Mouse (Mus musculus): ENCODE measurements around the gene Ncoa7.

Ncoa7 gene

GRCm38 (mm10) chr10:30802681-30803586, at the start of gene Ncoa7:
Gene Ncoa7, minus strand, starts transcription at chr10:30803326.
- peak; percentile 63 for DNase-seq (ENCODE audit: low read depth, low spot score)

GRCm38 (mm10) chr10:30845101-30845825, 42.1 kb upstream of the Ncoa7 start:
- DNase-seq (ENCODE audit: low read depth, low spot score) = no peak

- no peak for DNase-seq (ENCODE audit: low read depth, low spot score)
Observed at GRCm38 (mm10) chr10:30844191-30845010, 41.3 kb upstream of the Ncoa7 start.

- no peak for DNase-seq (ENCODE audit: low read depth, low spot score)
Observed at GRCm38 (mm10) chr10:30843438-30844190, 40.5 kb upstream of the Ncoa7 start.

GRCm38 (mm10) chr10:30842643-30843437, 39.7 kb upstream of the Ncoa7 start, which contains the start of gene Hey2:
Gene Hey2, minus strand, starts transcription at chr10:30842801.
- peak; percentile 96 for DNase-seq (ENCODE audit: low read depth, low spot score)

GRCm38 (mm10) chr10:30842228-30842627, 39.1 kb upstream of the Ncoa7 start:
- no peak for DNase-seq (ENCODE audit: low read depth, low spot score)

GRCm38 (mm10) chr10:30840824-30841223, 37.7 kb upstream of the Ncoa7 start:
- no peak for DNase-seq (ENCODE audit: low read depth, low spot score)

GRCm38 (mm10) chr10:30838188-30838587, 35.1 kb upstream of the Ncoa7 start:
- no peak for DNase-seq (ENCODE audit: low read depth, low spot score)

- DNase-seq (ENCODE audit: low read depth, low spot score) = no peak
Observed at GRCm38 (mm10) chr10:30825049-30825448, 21.9 kb upstream of the Ncoa7 start.

GRCm38 (mm10) chr10:30810967-30811293, 7.8 kb upstream of the Ncoa7 start:
- DNase-seq (ENCODE audit: low read depth, low spot score) = peak; percentile 68

- no peak for DNase-seq (ENCODE audit: low read depth, low spot score)
Observed at GRCm38 (mm10) chr10:30810247-30810966, 7.3 kb upstream of the Ncoa7 start.

GRCm38 (mm10) chr10:30803587-30804253, 594 bp upstream of the Ncoa7 start:
- no peak for DNase-seq (ENCODE audit: low read depth, low spot score)

- DNase-seq (ENCODE audit: low read depth, low spot score) = no peak
Observed at GRCm38 (mm10) chr10:30802033-30802432, 1.1 kb downstream of the Ncoa7 start.

- DNase-seq (ENCODE audit: low read depth, low spot score) = no peak
Observed at GRCm38 (mm10) chr10:30799713-30800450, 3.2 kb downstream of the Ncoa7 start.

- DNase-seq (ENCODE audit: low read depth, low spot score) = no peak
Observed at GRCm38 (mm10) chr10:30796469-30797261, 6.5 kb downstream of the Ncoa7 start.

- DNase-seq (ENCODE audit: low read depth, low spot score) = no peak
Observed at GRCm38 (mm10) chr10:30791016-30791415, 12.1 kb downstream of the Ncoa7 start.

- DNase-seq (ENCODE audit: low read depth, low spot score) = no peak
Observed at GRCm38 (mm10) chr10:30789521-30789920, 13.6 kb downstream of the Ncoa7 start.

- DNase-seq (ENCODE audit: low read depth, low spot score) = no peak
Observed at GRCm38 (mm10) chr10:30788340-30788721, 14.8 kb downstream of the Ncoa7 start.
